Mouse (Mus musculus) CH12.LX (cell line): ENCODE measurements around the gene Agpat3. TPM values are rescaled to one million over a fixed set of nuclear protein-coding genes. Genes with fewer than 3 reads are reported as not detected.

ENCODE experiments used
- DNase-seq: peaks from one replicate; pipeline ENCODE4 v3.0.0-alpha.2; 2013; ENCODE audit errors: extremely low read depth
- H3K27ac ChIP-seq: 2 replicates; pipeline ENCODE4 v1.5.1; 2012; ENCODE audit warnings: low read depth, mild to moderate bottlenecking, control low read depth, moderate library complexity; ENCODE audit not compliant: insufficient read depth
- H3K27me3 ChIP-seq: replicated peaks from 2 replicates; pipeline ENCODE3; 2012; ENCODE audit warnings: inconsistent platforms
- H3K36me3 ChIP-seq, 2 experiments: replicated peaks in 1 of 2; 2 replicates each; pipeline versions ENCODE3 to v1.6.1; 2012; ENCODE audit warnings: inconsistent platforms in 1 of 2, low read length in 1 of 2, mild to moderate bottlenecking in 1 of 2, mixed read lengths in 1 of 2, moderate library complexity in 1 of 2; ENCODE audit not compliant: control insufficient read depth in 1 of 2, insufficient read depth in 1 of 2
- H3K4me1 ChIP-seq, 2 experiments: 2 replicates each; pipeline ENCODE4 v1.6.1; 2012; ENCODE audit warnings: inconsistent platforms in 1 of 2, moderate library complexity in 1 of 2; ENCODE audit not compliant: insufficient read depth in 2 of 2, control insufficient read depth in 1 of 2
- H3K4me2 ChIP-seq: 2 replicates; pipeline ENCODE4 v1.6.1; 2012; ENCODE audit warnings: low read depth, mild to moderate bottlenecking, control low read depth; ENCODE audit not compliant: poor library complexity, insufficient read depth, severe bottlenecking
- H3K4me3 ChIP-seq, 3 experiments: fragments of 150-350 bp in 1 of 3; sonication (generic) in 1 of 3; replicated peaks in 1 of 3; 2 replicates each; pipeline versions ENCODE3 to v1.5.1; 2011 to 2012; ENCODE audit warnings: low read depth in 2 of 3, low read length in 2 of 3, mild to moderate bottlenecking in 2 of 3, moderate library complexity in 2 of 3, control low read depth in 1 of 3, improper control_type of control experiment in 1 of 3, inconsistent platforms in 1 of 3, mixed read lengths in 1 of 3; ENCODE audit not compliant: poor library complexity in 1 of 3
- H3K79me2 ChIP-seq: replicated peaks from 2 replicates; pipeline ENCODE4 v1.6.1; 2012; ENCODE audit warnings: mild to moderate bottlenecking, moderate library complexity; ENCODE audit not compliant: control insufficient read depth, poor library complexity, insufficient read depth, severe bottlenecking; ENCODE audit errors: extremely low read depth
- H3K9ac ChIP-seq: 2 replicates; pipeline ENCODE4 v1.6.1; 2012; ENCODE audit warnings: low read depth, mild to moderate bottlenecking, control low read depth, moderate library complexity; ENCODE audit not compliant: insufficient read depth
- H3K9me3 ChIP-seq: replicated peaks from 2 replicates; pipeline ENCODE3; 2012; ENCODE audit warnings: low read length, inconsistent platforms, mixed read lengths
- BHLHE40 ChIP-seq: IDR thresholded peaks from 2 replicates; pipeline ENCODE4 v1.6.1; 2011; ENCODE audit warnings: mild to moderate bottlenecking, low read depth, low read length, improper control_type of control experiment
- CHD1 ChIP-seq: IDR thresholded peaks from 2 replicates; pipeline ENCODE4 v1.6.1; 2012; ENCODE audit warnings: low read depth, low read length, improper control_type of control experiment, inconsistent platforms
- CHD2 ChIP-seq: IDR thresholded peaks from 2 replicates; pipeline ENCODE4 v1.6.1; 2011; ENCODE audit warnings: low read length, improper control_type of control experiment
- ELF1 ChIP-seq: IDR thresholded peaks from 2 replicates; pipeline ENCODE4 v1.6.1; 2014; ENCODE audit warnings: low read depth, mild to moderate bottlenecking, inconsistent platforms, low read length, improper control_type of control experiment
- ETS1 ChIP-seq: conservative IDR thresholded peaks from 2 replicates; pipeline ENCODE4 v1.6.1; 2012; ENCODE audit warnings: low read depth, mild to moderate bottlenecking, inconsistent platforms, low read length, improper control_type of control experiment, moderate library complexity
- GABPA ChIP-seq: IDR thresholded peaks from 2 replicates; pipeline ENCODE4 v1.6.1; 2012; ENCODE audit warnings: low read depth, low read length, improper control_type of control experiment, inconsistent platforms; ENCODE audit not compliant: insufficient replicate concordance
- JUN ChIP-seq: IDR thresholded peaks from 2 replicates; pipeline ENCODE4 v1.6.1; 2011; ENCODE audit warnings: low read depth, mild to moderate bottlenecking, low read length, improper control_type of control experiment, moderate library complexity; ENCODE audit not compliant: insufficient read depth
- MAX ChIP-seq: IDR thresholded peaks from 2 replicates; pipeline ENCODE4 v1.6.1; 2011; ENCODE audit warnings: low read length, improper control_type of control experiment
- NELFE ChIP-seq: IDR thresholded peaks from 2 replicates; pipeline ENCODE4 v1.6.1; 2011; ENCODE audit warnings: low read depth, low read length, improper control_type of control experiment
- PAX5 ChIP-seq: IDR thresholded peaks from 2 replicates; pipeline ENCODE4 v1.6.1; 2012; ENCODE audit warnings: low read length, inconsistent platforms, mixed read lengths
- POLR2A ChIP-seq: IDR thresholded peaks from 2 replicates; pipeline ENCODE4 v1.6.1; 2011; ENCODE audit warnings: low read depth, mild to moderate bottlenecking, improper control_type of control experiment, low read length
- POLR2AphosphoS2 ChIP-seq: IDR thresholded peaks from 2 replicates; pipeline ENCODE4 v1.6.1; 2011; ENCODE audit warnings: low read depth, low read length, improper control_type of control experiment
- SMC3 ChIP-seq: IDR thresholded peaks from 2 replicates; pipeline ENCODE4 v1.6.1; 2011; ENCODE audit warnings: low read depth, low read length, improper control_type of control experiment
- TBP ChIP-seq: conservative IDR thresholded peaks from 2 replicates; pipeline ENCODE4 v1.6.1; 2011; ENCODE audit warnings: low read depth, low read length, improper control_type of control experiment
- TCF12 ChIP-seq: IDR thresholded peaks from 2 replicates; pipeline ENCODE4 v1.6.1; 2014; ENCODE audit warnings: low read depth, mild to moderate bottlenecking, inconsistent platforms, low read length, improper control_type of control experiment
- UBTF ChIP-seq: IDR thresholded peaks from 2 replicates; pipeline ENCODE4 v1.6.1; 2012; ENCODE audit warnings: low read depth, mild to moderate bottlenecking, inconsistent platforms, low read length, improper control_type of control experiment, moderate library complexity
- USF2 ChIP-seq: conservative IDR thresholded peaks from 2 replicates; pipeline ENCODE4 v1.6.1; 2011; ENCODE audit warnings: low read depth, low read length, improper control_type of control experiment
- ZMIZ1 ChIP-seq: IDR thresholded peaks from 2 replicates; pipeline ENCODE4 v1.6.1; 2012; ENCODE audit warnings: low read depth, mild to moderate bottlenecking, inconsistent platforms, low read length, improper control_type of control experiment
- ZNF384 ChIP-seq: IDR thresholded peaks from 2 replicates; pipeline ENCODE4 v1.6.1; 2012; ENCODE audit warnings: low read depth, low read length, improper control_type of control experiment, inconsistent platforms
- dilution Hi-C: fragments of 300-500 bp; cut with MboI; formaldehyde crosslinking; loops from 2 replicates; pipeline ENCODE4 v1.14.3; 2020; ENCODE audit warnings: low sequenced_read_pairs; ENCODE audit not compliant: extremely low pct_unique_long_range_greater_than_20kb, extremely low pct_ligation_motif_present
- in situ Hi-C: fragments of 300-500 bp; cut with MboI; formaldehyde crosslinking; loops from 3 replicates; pipeline ENCODE4 v1.14.3; 2019; ENCODE audit warnings: low sequenced_read_pairs, low pct_ligation_motif_present, low pct_unique_long_range_greater_than_20kb, mixed read lengths
- polyA plus RNA-seq: library from polyadenylated mRNA; unstranded; fragments of >175 nt; gene quantifications from 2 replicates; pipeline ENCODE4 v1.2.1, GENCODE M21; 2012; ENCODE audit warnings: low read depth; ENCODE audit not compliant: insufficient read length
- total RNA-seq, 2 experiments: library from RNA; depleted of rRNA; stranded (reverse); fragments of 300-350 nt in 1 of 2; fragments of >200 nt in 1 of 2; gene quantifications; 2 replicates each; pipeline ENCODE4 v1.2.3; 2012 to 2014

Gene Agpat3
- total and polyA plus RNA-seq, 3 experiments, result 36.7 to 67.2 (median 63.1) TPM

DNA sequence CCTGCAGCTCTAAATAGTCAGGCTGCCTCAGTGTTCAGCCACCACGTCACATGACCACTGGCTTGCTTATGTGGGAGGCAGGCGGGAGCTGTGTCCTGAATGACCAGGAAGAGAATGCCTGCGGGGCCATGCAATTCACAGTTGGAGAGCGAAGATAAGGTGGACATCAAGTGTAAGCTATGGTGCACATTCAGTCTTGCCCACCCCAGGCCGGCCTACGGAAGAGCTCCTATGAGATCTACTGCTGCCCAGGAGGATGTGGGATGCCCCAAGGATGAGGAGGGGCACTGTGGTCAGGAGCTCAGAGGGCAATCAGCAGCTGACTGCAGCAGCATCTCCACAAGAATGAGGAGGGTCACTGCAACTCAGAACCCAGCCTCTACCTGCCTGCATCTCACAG is 66.9 kb downstream of the Agpat3 start:
- dilution Hi-C loops (no loop called here), in situ Hi-C loops (loop anchor here (5.0 kb wide), 1 partner anchor 107 kb away; no protein-coding TSS in a partner anchor)
- H3K9me3 ChIP-seq, result no peaks in the 10 kb centered on the region
- peaks cover 0 to 25% of the 10 kb centered on the region in 2 experiments; a peak in 2 of 4 replicates for H3K4me1 ChIP-seq
- no peak for DNase-seq
- H3K27me3 ChIP-seq, result no peaks in the 10 kb centered on the region
- TF ChIP-seq CHD2 (no peak), TBP (no peak), CHD1 (no peak), PAX5 (no peak), ZNF384 (no peak), NELFE (no peak), TCF12 (no peak), ZMIZ1 (no peak), GABPA (no peak), USF2 (no peak)
- H3K79me2 ChIP-seq, result no peaks in the 10 kb centered on the region
- H3K9ac ChIP-seq, result no peak overlapping the region
- no peak overlapping the region for H3K27ac ChIP-seq
- H3K4me3 ChIP-seq, result no peak overlapping the region
- H3K36me3 ChIP-seq, result peaks cover 63 to 94% of the 10 kb centered on the region in 2 experiments
- no peak overlapping the region for H3K4me2 ChIP-seq

DNA sequence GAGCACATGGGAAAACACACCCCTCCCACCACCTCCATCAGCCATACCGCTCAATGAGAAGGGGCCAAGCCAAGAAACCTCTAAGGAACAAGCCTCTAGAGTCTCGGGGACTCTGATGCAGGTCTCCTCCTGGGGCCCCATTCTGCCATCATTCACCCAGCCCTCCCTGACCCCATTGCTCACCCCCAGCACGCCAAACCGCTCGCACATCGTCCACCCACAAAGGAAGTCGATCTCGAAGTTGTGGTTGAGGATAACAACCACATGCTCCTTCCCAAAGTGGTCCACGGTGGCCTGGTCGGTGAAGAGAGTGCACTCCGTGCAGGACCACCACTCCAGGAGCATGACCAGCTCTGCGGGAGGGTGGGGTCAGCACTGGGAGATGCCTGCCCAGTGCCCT is 67.5 kb downstream of the Agpat3 start:
- peaks cover 0 to 28% of the 10 kb centered on the region in 2 experiments; a peak in 2 of 4 replicates for H3K4me1 ChIP-seq
- H3K36me3 ChIP-seq, result peaks cover 67 to 96% of the 10 kb centered on the region in 2 experiments
- dilution Hi-C loops, result no loop called here
- TF ChIP-seq PAX5 (no peak), UBTF (no peak)
- H3K27me3 ChIP-seq, result no peaks in the 10 kb centered on the region
- H3K27ac ChIP-seq, result no peak overlapping the region
- DNase-seq, result no peak
- no peaks in the 10 kb centered on the region for H3K9me3 ChIP-seq
- no peak overlapping the region for H3K4me3 ChIP-seq
- in situ Hi-C loops, result loop anchor here (5.0 kb wide), 1 partner anchor 107 kb away; no protein-coding TSS in a partner anchor
- no peak overlapping the region for H3K4me2 ChIP-seq
- no peak overlapping the region for H3K9ac ChIP-seq
- no peaks in the 10 kb centered on the region for H3K79me2 ChIP-seq

DNA sequence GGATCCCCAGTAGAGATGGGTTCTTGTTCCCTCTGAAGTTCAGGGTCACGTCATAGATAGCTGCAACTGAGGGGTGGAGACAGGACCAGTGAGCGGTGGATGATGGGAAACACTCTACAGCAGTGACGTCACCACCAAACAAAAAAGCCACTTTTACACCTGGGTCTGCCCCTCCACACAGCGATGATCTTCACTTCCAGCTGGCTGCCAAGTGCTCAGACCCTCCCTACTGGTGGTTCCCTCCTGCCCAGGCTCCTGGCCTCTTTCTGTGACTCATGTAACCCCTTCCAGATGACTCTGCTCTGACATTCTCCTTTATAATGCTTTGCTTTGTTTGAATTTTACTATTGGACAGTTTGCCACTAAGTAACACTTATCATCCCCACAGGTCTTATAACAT is 69.9 kb downstream of the Agpat3 start:
- TF ChIP-seq ZNF384 (no peak), BHLHE40 (no peak), SMC3 (no peak), JUN (no peak), ETS1 (no peak), POLR2A (no peak), CHD1 (no peak), ELF1 (no peak), MAX (no peak), POLR2AphosphoS2 (no peak), ZMIZ1 (no peak)
- no peak overlapping the region for H3K27ac ChIP-seq
- peaks cover 0 to 46% of the 10 kb centered on the region in 2 experiments; a peak in 2 of 4 replicates for H3K4me1 ChIP-seq
- no peak overlapping the region for H3K4me3 ChIP-seq
- H3K9me3 ChIP-seq, result no peaks in the 10 kb centered on the region
- H3K36me3 ChIP-seq, result peaks cover 66 to 98% of the 10 kb centered on the region in 2 experiments
- H3K4me2 ChIP-seq, result no peak overlapping the region
- dilution Hi-C loops (no loop called here), in situ Hi-C loops (no loop called here)
- no peak for DNase-seq
- no peak overlapping the region for H3K9ac ChIP-seq
- no peaks in the 10 kb centered on the region for H3K27me3 ChIP-seq
- no peaks in the 10 kb centered on the region for H3K79me2 ChIP-seq
